In the genomic region with DNA sequence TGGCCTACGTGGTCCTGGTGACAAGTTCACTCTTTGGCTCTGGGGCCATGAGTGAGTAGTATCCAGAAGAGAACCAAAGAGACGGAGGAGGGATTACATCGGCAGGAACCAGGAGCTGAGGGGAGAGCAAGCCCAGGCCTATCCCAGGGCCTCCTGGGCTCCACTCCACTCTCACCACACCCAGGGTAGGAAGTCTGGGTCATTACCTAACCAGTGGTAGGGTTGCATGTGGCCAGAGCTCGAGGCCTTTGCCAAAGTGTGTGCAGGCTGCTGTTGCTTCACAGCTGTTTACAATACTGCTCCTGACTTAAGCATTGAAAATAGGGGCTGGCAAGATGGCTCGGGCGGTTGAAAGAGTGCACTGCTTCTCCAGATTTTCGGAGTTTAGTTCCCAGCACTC, we compare ENCODE assay signal across 8 mouse cellular contexts. TPM values are rescaled to one million over a fixed set of nuclear protein-coding genes. Genes with fewer than 3 reads are reported as not detected.
DNase-seq lines count a peak whose midpoint lies in the region; ATAC-seq and TF ChIP-seq lines count a peak whose summit lies in the region.

No protein-coding gene starts in this region.

- H3K27me3 ChIP-seq in kidney, embryonic 16.5 days (ENCODE audit: insufficient read depth, low read length) = no peaks in the 10 kb centered on the region
- H3K27me3 ChIP-seq in hindbrain, embryonic 13.5 days = no peaks in the 10 kb centered on the region

- no peak for TF ChIP-seq POLR2A in cortical plate, adult 2 months (IDR thresholded peaks at IDR 0.05; ENCODE audit: extremely low read depth, insufficient read depth, low read length)

- DNase-seq in kidney, postnatal 4 days = no peak
- peak; percentile 59 for DNase-seq in lung, postnatal 25 days (ENCODE audit: low spot score)
- DNase-seq in frontal cortex, postnatal 14 days (ENCODE audit: low spot score in 2 of 2) = no peak
- DNase-seq in testis, postnatal 10 days (ENCODE audit: low spot score) = no peak
- DNase-seq in cerebellum, postnatal 10 days = no peak

- peaks cover 34% of the 10 kb centered on the region for H3K4me1 ChIP-seq in kidney, embryonic 16.5 days (ENCODE audit: insufficient read depth, low read length)
- H3K4me1 ChIP-seq in cortical plate, adult 2 months (ENCODE audit: control insufficient read depth, insufficient read depth, low read length) = peaks cover 12% of the 10 kb centered on the region
- H3K4me1 ChIP-seq in hindbrain, embryonic 13.5 days (replicated peaks) = peaks cover 55% of the 10 kb centered on the region

- peak overlapping the region; percentile 81 for H3K4me3 ChIP-seq in kidney, embryonic 16.5 days (ENCODE audit: low read length)
- H3K4me3 ChIP-seq in cortical plate, adult 2 months (ENCODE audit: insufficient read depth, low read length) = peak overlapping the region; percentile 80
- peak overlapping the region; percentile 99 for H3K4me3 ChIP-seq in hindbrain, embryonic 13.5 days

- H3K4me2 ChIP-seq in kidney, embryonic 16.5 days (replicated peaks; ENCODE audit: low read depth, low read length) = peak overlapping the region; percentile 94
- H3K4me2 ChIP-seq in hindbrain, embryonic 13.5 days = peak overlapping the region; percentile 100

- no peaks in the 10 kb centered on the region for H3K9me3 ChIP-seq in kidney, embryonic 16.5 days (ENCODE audit: low read length)
- no peaks in the 10 kb centered on the region for H3K9me3 ChIP-seq in hindbrain, embryonic 13.5 days

- H3K9ac ChIP-seq in kidney, embryonic 16.5 days (replicated peaks; ENCODE audit: low read length) = peak overlapping the region; percentile 83
- peak overlapping the region; percentile 93 for H3K9ac ChIP-seq in hindbrain, embryonic 13.5 days

- ATAC-seq in kidney, embryonic 16.5 days (ENCODE audit: low FRiP score, low TSS enrichment) = no peak
- ATAC-seq in hindbrain, embryonic 13.5 days (ENCODE audit: low FRiP score) = no peak

- TF ChIP-seq CTCF in cortical plate, adult 2 months (IDR thresholded peaks at IDR 0.05; ENCODE audit: extremely low read depth, insufficient read depth, low read length) = no peak

- H3K36me3 ChIP-seq in kidney, embryonic 16.5 days (ENCODE audit: insufficient read depth, low read length) = peaks cover 23% of the 10 kb centered on the region
- peaks cover 27% of the 10 kb centered on the region for H3K36me3 ChIP-seq in hindbrain, embryonic 13.5 days

- H3K27ac ChIP-seq in kidney, embryonic 16.5 days (ENCODE audit: low read length) = no peak overlapping the region
- H3K27ac ChIP-seq in cortical plate, adult 2 months (ENCODE audit: insufficient read depth, low read length) = no peak overlapping the region
- H3K27ac ChIP-seq in hindbrain, embryonic 13.5 days = no peak overlapping the region

- 78% methylated on average over 7 of the region's 7 CpGs for WGBS in kidney, embryonic 16.5 days
- WGBS in hindbrain, embryonic 13.5 days = 85% methylated on average over 7 of the region's 7 CpGs

RNA-seq across cellular contexts. Expression of a gene that starts 1.8 kb away (rescaled TPM):
- polyA plus RNA-seq in kidney, embryonic 16.5 days (2015; fragmentation: Nextera tagmentation; extraction: Ambion mirVana) = 22.9 and 25.9 TPM in 2 replicates
- 25.9 and 26.7 TPM in 2 replicates for polyA plus RNA-seq in cortical plate, adult 2 months (2012; rRNA removed)
- 20.8 and 21.8 TPM in 2 replicates for polyA plus RNA-seq in hindbrain, embryonic 13.5 days (2015; fragmentation: Nextera tagmentation; extraction: Ambion mirVana)

RNA-seq across cellular contexts. Expression of a gene that starts 25.2 kb away (rescaled TPM):
- polyA plus RNA-seq in kidney, embryonic 16.5 days (2015; fragmentation: Nextera tagmentation; extraction: Ambion mirVana) = 39.5 and 39.7 TPM in 2 replicates
- polyA plus RNA-seq in cortical plate, adult 2 months (2012; rRNA removed) = 40.1 and 42.8 TPM in 2 replicates
- 138 and 142 TPM in 2 replicates for polyA plus RNA-seq in hindbrain, embryonic 13.5 days (2015; fragmentation: Nextera tagmentation; extraction: Ambion mirVana)

RNA-seq across cellular contexts. Expression of a gene that starts 25.2 kb away (rescaled TPM):
- 0.42 and 0.64 TPM in 2 replicates for polyA plus RNA-seq in kidney, embryonic 16.5 days (2015; fragmentation: Nextera tagmentation; extraction: Ambion mirVana)
- 6.6 and 7.4 TPM in 2 replicates for polyA plus RNA-seq in cortical plate, adult 2 months (2012; rRNA removed)
- 1.6 TPM in 2 replicates for polyA plus RNA-seq in hindbrain, embryonic 13.5 days (2015; fragmentation: Nextera tagmentation; extraction: Ambion mirVana)

RNA-seq across cellular contexts. Expression of a gene that starts 30.9 kb away (rescaled TPM):
- polyA plus RNA-seq in kidney, embryonic 16.5 days (2015; fragmentation: Nextera tagmentation; extraction: Ambion mirVana) = 93.4 and 93.5 TPM in 2 replicates
- 101 and 112 TPM in 2 replicates for polyA plus RNA-seq in cortical plate, adult 2 months (2012; rRNA removed)
- 285 and 298 TPM in 2 replicates for polyA plus RNA-seq in hindbrain, embryonic 13.5 days (2015; fragmentation: Nextera tagmentation; extraction: Ambion mirVana)

RNA-seq across cellular contexts. Expression of a gene that starts 40.9 kb away (rescaled TPM):
- 217 and 219 TPM in 2 replicates for polyA plus RNA-seq in kidney, embryonic 16.5 days (2015; fragmentation: Nextera tagmentation; extraction: Ambion mirVana)
- polyA plus RNA-seq in cortical plate, adult 2 months (2012; rRNA removed) = 567 and 588 TPM in 2 replicates
- polyA plus RNA-seq in hindbrain, embryonic 13.5 days (2015; fragmentation: Nextera tagmentation; extraction: Ambion mirVana) = 522 and 540 TPM in 2 replicates
